Mouse (Mus musculus): Measurements from ENCODE around the gene Tcf23.

- TF ChIP-seq CTCF (IDR thresholded peaks at IDR 0.05; ENCODE audit: extremely low read depth, insufficient read depth, low read length) (no peak), POLR2A (IDR thresholded peaks at IDR 0.05; ENCODE audit: extremely low read depth, insufficient read depth, low read length) (no peak)
Observed at GRCm38 (mm10) chr5:30926073-30926472, 42.4 kb upstream of the Tcf23 start.

Data from cortical plate, adult 2 months (tissue).